Mouse (Mus musculus): ENCODE results near the gene Cdh4. TPM values are rescaled to one million over a fixed set of nuclear protein-coding genes. Genes with fewer than 3 reads are reported as not detected.

Cdh4 gene
- polyA plus RNA-seq, 1 experiment from 2014 or later = 57.4 TPM

DNA sequence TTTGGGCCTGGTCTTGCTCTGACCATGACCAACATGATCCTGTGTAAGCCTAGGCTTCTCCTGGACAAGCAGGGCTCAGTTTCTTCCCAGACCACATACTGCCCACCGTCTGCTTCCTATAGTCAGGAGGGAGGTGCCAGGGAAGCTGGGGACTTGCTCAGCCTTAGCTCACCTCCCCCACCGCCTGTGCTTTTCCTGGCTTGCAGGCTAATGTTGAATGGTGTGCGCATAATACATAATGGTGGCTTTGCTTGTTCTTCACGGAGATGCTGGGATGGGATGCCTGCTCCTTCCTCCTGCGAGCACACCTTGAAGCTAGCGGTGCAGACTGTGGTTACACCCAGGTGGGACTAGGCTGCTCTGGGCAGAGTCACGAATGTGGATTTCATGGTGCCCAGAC is 84.7 kb downstream of the Cdh4 start:
- H3K27ac ChIP-seq (ENCODE audit: low read length) = no peak overlapping the region
- ATAC-seq = no peak
- no peak overlapping the region for H3K4me3 ChIP-seq (replicated peaks; ENCODE audit: low read length)
- no peaks in the 10 kb centered on the region for H3K36me3 ChIP-seq (ENCODE audit: control insufficient read depth, insufficient read depth)
- no peak overlapping the region for H3K9ac ChIP-seq (replicated peaks; ENCODE audit: low read depth, low read length)
- H3K9me3 ChIP-seq (ENCODE audit: control insufficient read depth, low read length) = no peaks in the 10 kb centered on the region
- H3K4me1 ChIP-seq (replicated peaks; ENCODE audit: control insufficient read depth, insufficient read depth, low read length) = peaks cover 20% of the 10 kb centered on the region
- no peak overlapping the region for H3K4me2 ChIP-seq (ENCODE audit: low read length)
- H3K27me3 ChIP-seq (replicated peaks; ENCODE audit: control insufficient read depth, insufficient read depth, low read length) = no peaks in the 10 kb centered on the region
- WGBS = 67% methylated on average over 7 of the region's 7 CpGs

DNA sequence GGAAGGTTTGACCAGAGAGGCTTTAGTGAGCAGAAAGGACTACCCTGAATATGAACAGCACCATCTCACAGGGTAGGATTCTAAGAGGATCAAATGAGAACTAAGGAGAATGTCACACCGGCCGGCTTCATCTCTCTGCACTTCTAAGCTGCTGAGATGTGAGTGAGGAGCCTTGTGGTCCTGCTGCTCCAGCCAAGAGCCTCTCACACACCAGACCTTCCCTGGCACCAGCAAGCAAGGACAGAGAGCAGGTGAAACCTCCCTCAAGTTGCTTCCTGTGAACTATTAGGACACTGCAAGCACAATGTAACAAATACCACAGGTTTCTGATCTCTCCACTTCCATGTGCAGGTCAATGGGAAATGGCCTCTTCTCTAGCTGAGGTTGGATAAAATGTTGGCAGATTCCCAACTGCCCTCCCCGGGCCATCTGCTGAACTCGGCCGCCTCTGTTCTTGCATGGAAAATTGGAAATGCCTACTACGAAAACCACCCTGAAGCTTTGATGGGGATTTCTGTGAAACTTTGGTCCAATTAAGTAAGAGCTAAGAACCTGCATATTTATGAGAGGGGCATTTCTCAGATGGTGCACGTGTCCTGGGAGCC is 88.3 kb downstream of the Cdh4 start:
- H3K9me3 ChIP-seq (ENCODE audit: control insufficient read depth, low read length) = no peaks in the 10 kb centered on the region
- H3K27me3 ChIP-seq (replicated peaks; ENCODE audit: control insufficient read depth, insufficient read depth, low read length) = no peaks in the 10 kb centered on the region
- no peak overlapping the region for H3K9ac ChIP-seq (replicated peaks; ENCODE audit: low read depth, low read length)
- no peak overlapping the region for H3K4me3 ChIP-seq (replicated peaks; ENCODE audit: low read length)
- H3K4me2 ChIP-seq (ENCODE audit: low read length) = no peak overlapping the region
- WGBS = 18% methylated on average over 7 of the region's 7 CpGs
- ATAC-seq = 0 out of 2 replicates have a peak, but pooled peaks have one; percentile 2
- H3K36me3 ChIP-seq (ENCODE audit: control insufficient read depth, insufficient read depth) = no peaks in the 10 kb centered on the region
- peaks cover 34% of the 10 kb centered on the region for H3K4me1 ChIP-seq (replicated peaks; ENCODE audit: control insufficient read depth, insufficient read depth, low read length)
- H3K27ac ChIP-seq (ENCODE audit: low read length) = 0 out of 2 replicates have a peak overlapping the region, but pooled peaks have one; percentile 3

DNA sequence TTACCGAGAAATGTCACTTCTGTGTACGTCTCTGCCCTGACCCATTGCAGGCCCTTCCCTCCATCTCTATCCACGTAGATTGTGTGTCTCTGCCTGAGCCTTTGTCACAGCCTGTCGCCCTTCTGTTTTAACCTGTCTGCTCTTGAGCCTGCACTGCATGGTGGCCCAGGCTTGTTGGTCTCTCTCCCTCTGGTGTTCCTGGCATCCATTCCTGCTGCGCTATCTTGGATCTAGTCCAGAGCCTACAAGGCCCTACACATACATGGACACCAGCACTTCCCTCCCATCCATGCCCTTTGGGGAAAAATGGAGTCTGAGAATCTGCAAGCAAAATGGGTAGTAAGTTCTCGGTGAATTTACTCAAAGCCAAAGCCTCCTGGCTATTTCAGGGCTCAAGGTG is 91.0 kb downstream of the Cdh4 start:
- Histone ChIP-seq H3K9ac (replicated peaks; ENCODE audit: low read depth, low read length) (no peak overlapping the region), H3K9me3 (ENCODE audit: control insufficient read depth, low read length) (no peaks in the 10 kb centered on the region), H3K4me1 (replicated peaks; ENCODE audit: control insufficient read depth, insufficient read depth, low read length) (peaks cover 48% of the 10 kb centered on the region), H3K4me2 (ENCODE audit: low read length) (no peak overlapping the region), H3K27me3 (replicated peaks; ENCODE audit: control insufficient read depth, insufficient read depth, low read length) (no peaks in the 10 kb centered on the region), H3K36me3 (ENCODE audit: control insufficient read depth, insufficient read depth) (no peaks in the 10 kb centered on the region), H3K27ac (ENCODE audit: low read length) (no peak overlapping the region), H3K4me3 (replicated peaks; ENCODE audit: low read length) (no peak overlapping the region)
- ATAC-seq = no peak
- WGBS = 68% methylated on average over 6 of the region's 6 CpGs

DNA sequence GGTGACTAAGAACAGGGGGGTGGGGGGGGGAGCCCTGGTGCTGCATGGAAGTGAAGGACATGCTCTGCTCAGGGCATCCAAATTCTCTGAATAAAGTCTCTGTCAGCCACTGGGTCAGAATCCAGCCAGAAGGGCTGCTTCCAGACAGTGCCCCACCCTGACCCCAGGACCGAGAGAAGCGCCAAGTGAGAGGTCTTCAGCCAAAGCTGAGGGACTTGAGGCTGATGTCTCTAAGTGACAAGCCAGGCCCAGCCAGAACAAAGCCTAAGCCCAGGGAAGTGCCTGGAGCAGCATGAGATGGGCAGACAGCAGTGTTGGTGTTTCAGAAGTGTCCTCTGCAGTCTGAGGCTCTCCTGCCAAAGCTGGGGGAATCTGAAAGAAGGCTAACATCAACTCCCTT is 91.7 kb downstream of the Cdh4 start:
- H3K36me3 ChIP-seq (ENCODE audit: control insufficient read depth, insufficient read depth) = no peaks in the 10 kb centered on the region
- 77% methylated on average over 2 of the region's 2 CpGs for WGBS
- no peak for ATAC-seq

DNA sequence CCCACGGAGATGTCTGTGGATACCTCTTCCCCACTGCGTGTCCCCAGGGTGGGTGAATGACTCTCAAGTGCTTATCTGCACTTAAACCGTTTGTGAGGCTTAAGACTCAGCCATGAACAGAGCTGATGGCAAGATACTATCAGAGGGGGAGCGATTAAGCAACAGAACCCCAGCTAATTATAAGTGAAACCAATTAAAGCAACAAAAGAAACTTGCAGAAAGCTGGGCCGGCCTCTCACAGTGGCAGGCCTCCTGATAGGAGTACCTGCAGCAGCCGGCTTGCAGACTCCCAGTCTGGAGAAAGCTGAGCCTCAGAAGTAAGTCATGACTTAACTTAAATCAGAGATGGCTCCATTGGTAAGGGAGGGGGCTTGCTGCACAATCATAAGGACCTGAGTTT is 93.0 kb downstream of the Cdh4 start:
- WGBS = 4% methylated on average over 6 of the region's 6 CpGs
- Histone ChIP-seq H3K27me3 (replicated peaks; ENCODE audit: control insufficient read depth, insufficient read depth, low read length) (no peaks in the 10 kb centered on the region), H3K9me3 (ENCODE audit: control insufficient read depth, low read length) (no peaks in the 10 kb centered on the region), H3K4me1 (replicated peaks; ENCODE audit: control insufficient read depth, insufficient read depth, low read length) (peaks cover 60% of the 10 kb centered on the region), H3K9ac (replicated peaks; ENCODE audit: low read depth, low read length) (no peak overlapping the region), H3K36me3 (ENCODE audit: control insufficient read depth, insufficient read depth) (no peaks in the 10 kb centered on the region), H3K4me3 (replicated peaks; ENCODE audit: low read length) (no peak overlapping the region), H3K27ac (ENCODE audit: low read length) (peak overlapping the region; percentile 8; the same call in 1 of the 2 replicates), H3K4me2 (ENCODE audit: low read length) (no peak overlapping the region)
- ATAC-seq = no peak

More for the DNA sequence above, 91.7 kb downstream of the Cdh4 start:
- H3K4me3 ChIP-seq (replicated peaks; ENCODE audit: low read length) = no peak overlapping the region
- no peak overlapping the region for H3K9ac ChIP-seq (replicated peaks; ENCODE audit: low read depth, low read length)
- no peak overlapping the region for H3K27ac ChIP-seq (ENCODE audit: low read length)
- H3K27me3 ChIP-seq (replicated peaks; ENCODE audit: control insufficient read depth, insufficient read depth, low read length) = no peaks in the 10 kb centered on the region
- no peak overlapping the region for H3K4me2 ChIP-seq (ENCODE audit: low read length)
- H3K4me1 ChIP-seq (replicated peaks; ENCODE audit: control insufficient read depth, insufficient read depth, low read length) = peaks cover 52% of the 10 kb centered on the region
- no peaks in the 10 kb centered on the region for H3K9me3 ChIP-seq (ENCODE audit: control insufficient read depth, low read length)

DNA sequence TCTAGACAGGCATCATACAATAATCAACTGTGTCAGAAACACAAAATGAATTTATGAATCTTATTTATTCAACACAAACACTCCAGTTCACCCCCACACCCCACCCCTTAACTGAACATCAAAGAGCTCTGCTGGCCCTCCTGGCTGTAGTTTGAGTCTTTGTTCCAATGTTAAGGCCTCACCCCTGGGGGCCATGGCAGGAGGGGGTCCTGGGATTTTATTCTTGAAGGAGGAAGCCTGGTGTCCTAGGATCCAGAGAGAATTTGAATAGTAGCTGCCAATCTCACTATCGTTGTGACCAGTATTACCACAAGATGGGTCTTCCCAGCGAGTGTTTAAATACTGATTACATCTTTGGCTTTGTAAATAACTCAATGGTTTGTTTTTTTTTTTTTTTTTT is 94.5 kb downstream of the Cdh4 start:
- H3K9me3 ChIP-seq (ENCODE audit: control insufficient read depth, low read length) = no peaks in the 10 kb centered on the region
- peak overlapping the region; percentile 79 for H3K27ac ChIP-seq (ENCODE audit: low read length)
- peaks cover 47% of the 10 kb centered on the region for H3K4me1 ChIP-seq (replicated peaks; ENCODE audit: control insufficient read depth, insufficient read depth, low read length)
- no peak for ATAC-seq
- no peaks in the 10 kb centered on the region for H3K27me3 ChIP-seq (replicated peaks; ENCODE audit: control insufficient read depth, insufficient read depth, low read length)
- no peak overlapping the region for H3K9ac ChIP-seq (replicated peaks; ENCODE audit: low read depth, low read length)
- no peaks in the 10 kb centered on the region for H3K36me3 ChIP-seq (ENCODE audit: control insufficient read depth, insufficient read depth)
- WGBS = 4% methylated on average over 2 of the region's 2 CpGs
- no peak overlapping the region for H3K4me3 ChIP-seq (replicated peaks; ENCODE audit: low read length)
- H3K4me2 ChIP-seq (ENCODE audit: low read length) = no peak overlapping the region

DNA sequence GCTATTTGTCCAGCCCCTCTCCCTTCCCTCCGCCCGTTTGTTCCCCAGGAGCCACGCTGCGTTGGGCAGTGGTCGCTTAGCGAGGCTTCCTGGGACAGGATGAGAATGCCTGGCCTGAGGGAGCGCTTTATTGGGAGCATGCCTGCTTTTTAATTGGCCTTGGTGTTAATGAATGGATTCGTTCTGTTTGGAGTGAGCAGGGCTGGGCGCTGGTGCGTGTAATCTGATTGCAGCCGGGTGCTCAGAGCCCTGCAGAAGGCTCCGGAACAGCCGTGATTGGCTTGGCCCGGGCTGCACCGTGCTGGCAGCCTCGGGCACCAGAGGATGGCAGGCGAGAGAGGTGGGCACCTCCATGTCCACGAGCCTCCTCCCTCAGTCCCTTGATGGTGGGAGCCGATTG is 95.2 kb downstream of the Cdh4 start:
- H3K4me1 ChIP-seq (replicated peaks; ENCODE audit: control insufficient read depth, insufficient read depth, low read length) = peaks cover 45% of the 10 kb centered on the region
- H3K4me3 ChIP-seq (replicated peaks; ENCODE audit: low read length) = peak overlapping the region; percentile 6; the same call in 1 of the 2 replicates
- under 1% methylated on average over 19 of the region's 19 CpGs for WGBS

DNA sequence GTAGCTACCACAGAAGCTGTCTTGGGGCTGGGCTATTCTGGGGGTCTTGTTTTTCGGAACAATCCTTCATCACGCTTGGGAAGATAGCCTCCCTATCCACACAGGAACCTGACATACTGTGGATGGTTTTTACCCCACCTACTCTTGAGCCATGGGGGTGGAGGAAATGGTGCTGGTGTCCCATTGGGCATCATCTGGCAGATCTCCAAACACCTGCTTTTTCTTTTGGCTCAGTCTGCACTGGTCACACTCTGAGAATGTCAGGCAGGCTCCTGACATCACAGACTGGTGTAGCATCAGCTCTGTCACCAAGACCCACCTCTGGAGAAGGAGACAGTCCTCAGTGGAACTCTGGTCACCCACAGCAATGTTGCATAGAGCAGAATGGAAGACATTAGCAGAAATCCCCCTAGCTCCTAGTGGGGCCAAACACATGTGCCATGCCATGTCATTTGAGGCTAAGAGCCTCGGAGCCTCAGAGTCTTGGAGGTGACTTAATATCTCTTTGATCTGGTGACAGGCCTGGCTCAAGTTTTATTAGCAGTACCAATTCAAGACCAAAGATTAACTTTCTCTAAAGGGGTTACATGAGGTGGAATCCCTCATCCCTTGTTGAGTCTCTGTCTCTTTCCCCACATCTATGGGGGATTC is 95.7 kb downstream of the Cdh4 start:
- no peaks in the 10 kb centered on the region for H3K27me3 ChIP-seq (replicated peaks; ENCODE audit: control insufficient read depth, insufficient read depth, low read length)
- H3K4me1 ChIP-seq (replicated peaks; ENCODE audit: control insufficient read depth, insufficient read depth, low read length) = peaks cover 42% of the 10 kb centered on the region
- peak overlapping the region; percentile 40 for H3K4me2 ChIP-seq (ENCODE audit: low read length)
- peak; percentile 7; the same call in 1 of the 2 replicates for ATAC-seq
- H3K9me3 ChIP-seq (ENCODE audit: control insufficient read depth, low read length) = no peaks in the 10 kb centered on the region
- H3K9ac ChIP-seq (replicated peaks; ENCODE audit: low read depth, low read length) = peak overlapping the region; percentile 53
- peak overlapping the region; percentile 77 for H3K27ac ChIP-seq (ENCODE audit: low read length)
- no peaks in the 10 kb centered on the region for H3K36me3 ChIP-seq (ENCODE audit: control insufficient read depth, insufficient read depth)
- 11% methylated on average over 3 of the region's 3 CpGs for WGBS
- H3K4me3 ChIP-seq (replicated peaks; ENCODE audit: low read length) = peak overlapping the region; percentile 6; the same call in 1 of the 2 replicates

More for the DNA sequence above, 95.2 kb downstream of the Cdh4 start:
- peak; percentile 98 for ATAC-seq
- Histone ChIP-seq H3K4me2 (ENCODE audit: low read length) (peak overlapping the region; percentile 40), H3K9me3 (ENCODE audit: control insufficient read depth, low read length) (no peaks in the 10 kb centered on the region), H3K27me3 (replicated peaks; ENCODE audit: control insufficient read depth, insufficient read depth, low read length) (no peaks in the 10 kb centered on the region), H3K27ac (ENCODE audit: low read length) (peak overlapping the region; percentile 77), H3K9ac (replicated peaks; ENCODE audit: low read depth, low read length) (peak overlapping the region; percentile 53), H3K36me3 (ENCODE audit: control insufficient read depth, insufficient read depth) (no peaks in the 10 kb centered on the region)

DNA sequence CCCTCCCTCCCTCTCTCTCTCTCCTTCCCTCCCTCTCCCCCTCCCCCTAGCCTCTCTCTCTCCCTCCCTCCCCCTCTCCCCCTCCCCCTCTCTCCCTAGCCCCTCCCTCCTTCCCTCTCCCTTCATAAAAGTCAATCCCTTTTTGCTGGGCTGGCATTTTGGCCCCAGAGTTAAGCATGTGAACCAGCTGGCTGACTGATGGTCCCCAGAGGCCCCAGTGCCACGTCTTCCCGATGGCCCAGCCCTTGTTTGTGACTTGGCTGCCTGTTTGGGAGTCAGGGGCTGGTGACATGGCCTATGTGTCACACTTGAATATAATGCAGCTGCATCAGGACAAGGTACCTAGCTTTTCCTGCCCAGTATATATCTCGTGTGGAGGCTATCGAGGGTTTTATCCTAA is 96.3 kb downstream of the Cdh4 start:
- H3K27ac ChIP-seq (ENCODE audit: low read length) = no peak overlapping the region
- no peaks in the 10 kb centered on the region for H3K27me3 ChIP-seq (replicated peaks; ENCODE audit: control insufficient read depth, insufficient read depth, low read length)
- no peaks in the 10 kb centered on the region for H3K9me3 ChIP-seq (ENCODE audit: control insufficient read depth, low read length)
- H3K4me3 ChIP-seq (replicated peaks; ENCODE audit: low read length) = no peak overlapping the region
- no peaks in the 10 kb centered on the region for H3K36me3 ChIP-seq (ENCODE audit: control insufficient read depth, insufficient read depth)
- peaks cover 38% of the 10 kb centered on the region for H3K4me1 ChIP-seq (replicated peaks; ENCODE audit: control insufficient read depth, insufficient read depth, low read length)
- H3K9ac ChIP-seq (replicated peaks; ENCODE audit: low read depth, low read length) = no peak overlapping the region
- H3K4me2 ChIP-seq (ENCODE audit: low read length) = no peak overlapping the region
- no peak for ATAC-seq
- WGBS = 50% methylated on average over 4 of the region's 4 CpGs

Measured in forebrain, embryonic 16.5 days (tissue).